In the genomic region with DNA sequence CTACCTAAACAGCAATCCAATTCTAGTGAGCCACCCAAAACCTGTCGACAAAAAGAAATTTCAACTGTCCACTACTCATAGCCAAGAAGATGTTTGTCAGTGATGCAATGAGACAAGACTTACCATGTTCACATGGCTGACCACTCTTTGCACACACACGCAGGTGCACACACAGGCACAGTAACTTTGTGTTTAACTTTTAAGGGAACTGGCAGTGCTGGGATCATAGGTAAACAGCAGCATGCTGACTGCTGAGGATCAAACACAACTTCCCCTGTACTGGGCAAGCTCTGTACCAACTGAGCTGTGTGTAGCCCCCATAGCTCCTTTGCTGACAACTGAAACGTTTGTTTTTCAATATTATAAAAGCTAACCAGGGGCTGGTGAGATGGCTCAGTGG, we compare ENCODE assay signal across 39 mouse cellular contexts. TPM values are rescaled to one million over a fixed set of nuclear protein-coding genes. Genes with fewer than 3 reads are reported as not detected.
"Had no signal": no experiment of that assay in that cellular context is flagged by ENCODE, and none has a peak within 500 bp of the region (broad histone marks: within the 10 kb centered on the region; RNA-seq: fewer than 3 reads in every experiment).

No protein-coding gene starts in this region.

- H3K27me3 ChIP-seq: heart, embryonic 13.5 days; heart, embryonic 15.5 days; hindbrain, embryonic 13.5 days; kidney, embryonic 15.5 days; limb, embryonic 12.5 days; liver, embryonic 13.5 days; liver, embryonic 15.5 days had no signal

- H3K36me3 ChIP-seq: heart, embryonic 15.5 days; hindbrain, embryonic 13.5 days; liver, embryonic 13.5 days; liver, embryonic 15.5 days had no signal

- H3K27ac ChIP-seq: heart, embryonic 13.5 days; heart, embryonic 15.5 days; hindbrain, embryonic 13.5 days; hindbrain, postnatal 0 days; kidney, embryonic 15.5 days; kidney, postnatal 0 days; left cerebral cortex, adult 2 months; limb, embryonic 10.5 days; limb, embryonic 12.5 days; liver, embryonic 13.5 days; liver, embryonic 15.5 days had no signal

- H3K4me1 ChIP-seq: kidney, embryonic 15.5 days; limb, embryonic 10.5 days had no signal

- H3K4me3 ChIP-seq: heart, embryonic 13.5 days; heart, embryonic 15.5 days; hindbrain, embryonic 13.5 days; kidney, embryonic 15.5 days; left cerebral cortex, adult 2 months; limb, embryonic 10.5 days; limb, embryonic 12.5 days; liver, embryonic 13.5 days; liver, embryonic 15.5 days had no signal

- H3K9ac ChIP-seq: forebrain, postnatal 0 days; heart, embryonic 13.5 days; heart, embryonic 15.5 days; hindbrain, embryonic 13.5 days; kidney, embryonic 15.5 days; limb, embryonic 12.5 days; liver, embryonic 13.5 days; liver, embryonic 15.5 days had no signal

- DNase-seq: forebrain, postnatal 0 days; gastrocnemius, postnatal 14 days; gastrocnemius, postnatal 36 days; heart, adult 18-20 months; heart, postnatal 14 days; heart, postnatal 36 days; kidney, adult 11 months; kidney, adult 2 months; kidney, adult 9 months; kidney, postnatal 14 days; kidney, postnatal 36 days; layer of hippocampus, adult 9-11 months; liver, embryonic 13.5 days had no signal

- ATAC-seq: forebrain, postnatal 0 days; hindbrain, postnatal 0 days; intestine, embryonic 16.5 days had no signal

- H3K9me3 ChIP-seq: heart, embryonic 13.5 days; heart, embryonic 15.5 days; hindbrain, embryonic 13.5 days; kidney, embryonic 15.5 days; limb, embryonic 10.5 days; limb, embryonic 12.5 days; liver, embryonic 13.5 days; liver, embryonic 15.5 days had no signal

- H3K4me2 ChIP-seq: heart, embryonic 11.5 days; heart, embryonic 13.5 days; heart, embryonic 15.5 days; hindbrain, embryonic 13.5 days; kidney, embryonic 15.5 days; limb, embryonic 12.5 days; liver, embryonic 13.5 days; liver, embryonic 15.5 days had no signal

RNA-seq across cellular contexts. Expression of a gene that starts 32.1 kb away (rescaled TPM):
- total RNA-seq: forebrain, postnatal 0 days; gastrocnemius, adult 18-20 months; gastrocnemius, adult 8-10 months; gastrocnemius, postnatal 14 days; gastrocnemius, postnatal 36 days; heart, adult 18-20 months; heart, postnatal 14 days; heart, postnatal 36 days; hematopoietic stem cell, adult 5-6 weeks; hindbrain, postnatal 0 days; layer of hippocampus, adult 18-20 months; layer of hippocampus, adult 8-10 months; layer of hippocampus, postnatal 14 days; left cerebral cortex, adult 2 months; left cerebral cortex, postnatal 14 days; left cerebral cortex, postnatal 36 days had no signal
- polyA plus RNA-seq: forebrain, postnatal 0 days; gonadal fat pad, adult 2 months; heart, embryonic 11.5 days; heart, embryonic 13.5 days; heart, embryonic 15.5 days; heart, postnatal 0 days; hindbrain, embryonic 11.5 days; hindbrain, embryonic 13.5 days; hindbrain, postnatal 0 days; intestine, embryonic 14.5 days; intestine, embryonic 16.5 days; kidney, adult 2 months; kidney, embryonic 15.5 days; kidney, postnatal 0 days; large intestine, adult 2 months; limb, embryonic 10.5 days; limb, embryonic 12.5 days; limb, embryonic 14.5 days had no signal
